7 mouse cellular contexts compared by ENCODE assay signal in the genomic region with DNA sequence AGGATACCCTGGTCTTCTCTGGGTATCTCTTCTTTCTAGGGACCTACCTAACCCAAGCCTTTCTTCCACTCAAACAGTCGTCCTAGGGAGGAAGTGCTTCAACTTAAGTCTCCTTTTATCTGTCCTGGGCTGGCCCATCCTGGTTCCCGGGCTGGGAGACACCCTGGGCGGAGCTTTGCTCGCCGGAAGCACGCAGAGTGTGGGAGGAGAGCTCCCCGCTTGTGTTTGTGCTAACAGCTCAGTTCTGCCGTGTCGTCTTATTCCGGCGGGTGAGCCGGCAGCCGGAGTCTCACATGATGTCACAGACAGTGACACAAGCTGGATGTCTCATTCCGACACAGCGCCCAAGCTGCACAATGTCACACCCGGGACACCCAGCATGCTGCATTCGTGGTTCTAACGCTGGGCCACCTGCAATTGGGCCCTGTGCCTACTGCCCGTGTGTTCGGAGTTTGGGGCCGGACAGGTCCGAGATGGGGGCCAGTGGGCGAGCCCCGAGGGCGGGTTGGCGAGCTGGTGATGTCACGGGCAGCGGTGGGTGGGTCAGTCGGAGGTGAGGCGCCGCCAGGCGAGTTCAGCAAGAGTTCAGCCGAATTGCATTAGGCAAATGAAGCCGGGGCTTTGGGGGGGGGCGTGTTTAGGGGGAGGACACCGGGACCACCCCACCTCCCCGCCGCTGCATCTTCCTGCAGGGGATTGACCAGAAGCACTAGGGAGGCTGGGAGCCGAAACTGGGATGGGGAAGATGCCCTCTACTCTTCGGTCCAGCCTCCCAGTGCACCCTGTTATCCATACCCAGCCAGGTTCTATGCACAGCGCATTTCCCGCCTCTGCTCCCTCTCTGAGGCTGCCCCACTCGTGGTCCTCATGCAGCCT. TPM values are rescaled to one million over a fixed set of nuclear protein-coding genes. Genes with fewer than 3 reads are reported as not detected.
A peak's percentile ranks its signal among the peaks of the same experiment; 100 is the strongest.
DNase-seq lines count a peak whose midpoint lies in the region; ATAC-seq and TF ChIP-seq lines count a peak whose summit lies in the region.

No protein-coding gene starts in this region.

- H3K9ac ChIP-seq in heart, embryonic 15.5 days: peak overlapping the region; percentile 75

- peaks cover 74% of the 10 kb centered on the region; the same call in 1 of the 2 replicates for H3K79me2 ChIP-seq in macrophage (ENCODE audit: inconsistent target)

- peaks cover 9% of the 10 kb centered on the region for H3K36me3 ChIP-seq in heart, embryonic 15.5 days
- no peaks in the 10 kb centered on the region for H3K36me3 ChIP-seq in macrophage (ENCODE audit: inconsistent target)

- peak overlapping the region; percentile 82 for H3K4me3 ChIP-seq in embryonic fibroblast, embryonic 13.5 days (ENCODE audit: insufficient read depth, low read length)
- peak overlapping the region; percentile 70 for H3K4me3 ChIP-seq in heart, embryonic 15.5 days
- peak overlapping the region; percentile 40 for H3K4me3 ChIP-seq in macrophage (ENCODE audit: inconsistent target)

- peak overlapping the region; percentile 95 for H3K4me2 ChIP-seq in heart, embryonic 15.5 days

- H3K9me3 ChIP-seq in heart, embryonic 15.5 days (replicated peaks): no peaks in the 10 kb centered on the region

- DNase-seq in ES-CJ7 (ENCODE audit: low read depth, low spot score): peak; percentile 94
- peak; percentile 76 to 81 for DNase-seq in adrenal gland, adult 18-20 months (ENCODE audit: low spot score in 2 of 2)
- DNase-seq in kidney, postnatal 10 days: peak; percentile 92
- peak; percentile 75 to 86 for DNase-seq in right cerebral cortex, postnatal 10 days (ENCODE audit: low spot score in 2 of 2)

- H3K4me1 ChIP-seq in embryonic fibroblast, embryonic 13.5 days (ENCODE audit: control insufficient read depth, insufficient read depth, low read length): peaks cover 6% of the 10 kb centered on the region
- H3K4me1 ChIP-seq in heart, embryonic 15.5 days (replicated peaks): peaks cover 82% of the 10 kb centered on the region

- TF ChIP-seq POLR2A in embryonic fibroblast, embryonic 13.5 days (IDR thresholded peaks at IDR 0.05; ENCODE audit: low read depth, low read length): peak; percentile 85

- peak; percentile 5; the same call in 1 of the 2 replicates for ATAC-seq in heart, embryonic 15.5 days (replicated peaks; ENCODE audit: insufficient number of reproducible peaks, insufficient read depth, low FRiP score, low read depth)

- peak overlapping the region; percentile 66 for H3K27ac ChIP-seq in embryonic fibroblast, embryonic 13.5 days (ENCODE audit: insufficient read depth, low read length)
- peak overlapping the region; percentile 91 for H3K27ac ChIP-seq in heart, embryonic 15.5 days
- H3K27ac ChIP-seq in macrophage: peak overlapping the region; percentile 42

- no peaks in the 10 kb centered on the region for H3K27me3 ChIP-seq in heart, embryonic 15.5 days

- under 1% methylated on average over 43 of the region's 43 CpGs for WGBS in heart, embryonic 15.5 days
- WGBS in macrophage (ENCODE audit: missing documents): 2% methylated on average over 41 of the region's 43 CpGs

- TF ChIP-seq CTCF in embryonic fibroblast, embryonic 13.5 days (IDR thresholded peaks at IDR 0.05; ENCODE audit: borderline replicate concordance, insufficient read depth, low read length): no peak

RNA-seq across cellular contexts. Expression of a gene that starts 23.1 kb away (rescaled TPM):
- total RNA-seq in adrenal gland, adult 18-20 months (2021): not detected
- polyA plus RNA-seq in embryonic fibroblast, embryonic 13.5 days (2011; ENCODE audit: insufficient read length, low read depth, missing spikeins): not detected in 2 replicates
- polyA plus RNA-seq in heart, embryonic 15.5 days (2015; fragmentation: Nextera tagmentation; extraction: Ambion mirVana): 3.6 and 4.4 TPM in 2 replicates
- not detected for total RNA-seq in macrophage (2018; cell fraction: chromatin; rRNA removed)
- not detected for total RNA-seq in macrophage (2018; cell fraction: cytosol; rRNA removed)
- not detected for total RNA-seq in macrophage (2018; cell fraction: nucleus; rRNA removed)
- not detected in 3 replicates for polyA plus RNA-seq in macrophage (2018)

RNA-seq across cellular contexts. Expression of a gene that starts 32.1 kb away (rescaled TPM):
- 10 to 100 TPM; 16.2 to 16.7 TPM for total RNA-seq in adrenal gland, adult 18-20 months (2021)
- polyA plus RNA-seq in embryonic fibroblast, embryonic 13.5 days (2011; ENCODE audit: insufficient read length, low read depth, missing spikeins): 26.8 and 28.2 TPM in 2 replicates
- 26.2 and 31.0 TPM in 2 replicates for polyA plus RNA-seq in heart, embryonic 15.5 days (2015; fragmentation: Nextera tagmentation; extraction: Ambion mirVana)
- 10 to 100 TPM in 20 of 26 experiments, 1 to 10 TPM in 6; 7.0 to 27.6 (median 17.2) TPM for total RNA-seq in macrophage (2018; cell fraction: chromatin; rRNA removed)
- 10 to 100 TPM in 24 of 26 experiments, 1 to 10 TPM in 2; 7.8 to 33.7 (median 21.0) TPM for total RNA-seq in macrophage (2018; cell fraction: cytosol; rRNA removed)
- 10 to 100 TPM in 24 of 26 experiments, 1 to 10 TPM in 2; 6.3 to 35.2 (median 17.9) TPM for total RNA-seq in macrophage (2018; cell fraction: nucleus; rRNA removed)
- 13.3 to 17.5 TPM (median 13.4 TPM) in 3 replicates for polyA plus RNA-seq in macrophage (2018)

RNA-seq across cellular contexts. Expression of a gene that starts 52.1 kb away (rescaled TPM):
- under 1 TPM; 0.32 to 0.43 TPM for total RNA-seq in adrenal gland, adult 18-20 months (2021)
- polyA plus RNA-seq in embryonic fibroblast, embryonic 13.5 days (2011; ENCODE audit: insufficient read length, low read depth, missing spikeins): 7.4 and 11.8 TPM in 2 replicates
- 14.2 and 20.4 TPM in 2 replicates for polyA plus RNA-seq in heart, embryonic 15.5 days (2015; fragmentation: Nextera tagmentation; extraction: Ambion mirVana)
- 1 to 10 TPM in 20 of 26 experiments, under 1 TPM in 6; 0.25 to 5.5 (median 2.3) TPM for total RNA-seq in macrophage (2018; cell fraction: chromatin; rRNA removed)
- total RNA-seq in macrophage (2018; cell fraction: cytosol; rRNA removed): 1 to 10 TPM in 22 of 26 experiments, under 1 TPM in 4; 0.57 to 2.4 (median 1.4) TPM
- total RNA-seq in macrophage (2018; cell fraction: nucleus; rRNA removed): 10 to 100 TPM in 1 of 26 experiments, 1 to 10 TPM in 23, under 1 TPM in 2; 0.58 to 22.6 (median 1.7) TPM
- polyA plus RNA-seq in macrophage (2018): 0.70 to 13.4 TPM (median 2.2 TPM) in 3 replicates

Comparison
In these comparisons a context has a peak if more than half of its experiments do, and no peak if none do; other contexts are left out.
1. Peak in every context shown above with its lines: DNase-seq, ATAC-seq, H3K4me3 ChIP-seq and H3K27ac ChIP-seq.